Comparison of ENCODE assay signal across 8 mouse cellular contexts in genomic region chr13:107890866-107891821, GRCm38 (mm10).
A peak's percentile ranks its signal among the peaks of the same experiment; 100 is the strongest.
DNase-seq lines count a peak whose midpoint lies in the region; ATAC-seq and TF ChIP-seq lines count a peak whose summit lies in the region.

No protein-coding gene starts in this region.

- peak overlapping the region; percentile 74 for H3K4me3 ChIP-seq in cortical plate, adult 2 months (ENCODE audit: insufficient read depth, low read length)
- peak overlapping the region; percentile 92 for H3K4me3 ChIP-seq in intestine, embryonic 14.5 days (ENCODE audit: low read depth, low read length)

- peak; percentile 3; the same call in 1 of the 2 replicates for ATAC-seq in intestine, embryonic 14.5 days (replicated peaks; ENCODE audit: low FRiP score, low TSS enrichment, low read depth)
- peak; percentile 31 for ATAC-seq in megakaryocyte-erythroid progenitor cell, adult 5-6 weeks (replicated peaks; ENCODE audit: low FRiP score, low TSS enrichment, poor library complexity, severe bottlenecking)
- ATAC-seq in activated CD4-positive, CD25-positive, alpha-beta regulatory T cell, adult 4 months, result no peak

- intact Hi-C loops in gastrocnemius, postnatal 14 days (cut with DNase I; ENCODE audit: low total_unique reads), result no loop called here
- intact Hi-C loops in left cerebral cortex, postnatal 36 days (cut with DNase I), result loop anchor here (2.0 to 10.0 kb wide), 5 partner anchors 150 to 566 kb away; no protein-coding TSS in a partner anchor

- H3K9ac ChIP-seq in intestine, embryonic 14.5 days (ENCODE audit: low read length), result peak overlapping the region; percentile 58

- TF ChIP-seq CTCF in cortical plate, adult 2 months (IDR thresholded peaks at IDR 0.05; ENCODE audit: extremely low read depth, insufficient read depth, low read length), result no peak

- TF ChIP-seq POLR2A in cortical plate, adult 2 months (IDR thresholded peaks at IDR 0.05; ENCODE audit: extremely low read depth, insufficient read depth, low read length), result no peak

- no peaks in the 10 kb centered on the region for H3K27me3 ChIP-seq in intestine, embryonic 14.5 days (replicated peaks; ENCODE audit: control insufficient read depth, insufficient read depth, low read length)

- peak; percentile 82 for DNase-seq in adipocyte (ENCODE audit: low spot score)
- peak; percentile 78 for DNase-seq in gastrocnemius, postnatal 14 days
- DNase-seq in intestine, embryonic 14.5 days (ENCODE audit: low spot score), result no peak
- DNase-seq in left cerebral cortex, postnatal 36 days (ENCODE audit: low spot score in 2 of 2), result peak; percentile 65 to 67
- peak; percentile 62 for DNase-seq in right cerebral cortex, postnatal 14 days

- peak overlapping the region; percentile 95 for H3K4me2 ChIP-seq in intestine, embryonic 14.5 days (ENCODE audit: low read length)

- H3K36me3 ChIP-seq in intestine, embryonic 14.5 days (ENCODE audit: control insufficient read depth, insufficient read depth, low read length), result no peaks in the 10 kb centered on the region

- under 1% methylated on average over 92 of the region's 95 CpGs for WGBS in intestine, embryonic 14.5 days

- no peaks in the 10 kb centered on the region for H3K9me3 ChIP-seq in intestine, embryonic 14.5 days (ENCODE audit: control insufficient read depth, low read length)

- H3K4me1 ChIP-seq in cortical plate, adult 2 months (ENCODE audit: control insufficient read depth, insufficient read depth, low read length), result no peaks in the 10 kb centered on the region; the same call in 1 of the 2 replicates
- peaks cover 19% of the 10 kb centered on the region for H3K4me1 ChIP-seq in intestine, embryonic 14.5 days (replicated peaks; ENCODE audit: control insufficient read depth, insufficient read depth, low read length)

- peak overlapping the region; percentile 100 for H3K27ac ChIP-seq in cortical plate, adult 2 months (ENCODE audit: insufficient read depth, low read length)
- H3K27ac ChIP-seq in intestine, embryonic 14.5 days (ENCODE audit: low read depth), result peak overlapping the region; percentile 92
